Mouse (Mus musculus) heart, postnatal 10 days (tissue): Measurements from ENCODE around the gene Cdkn1b. TPM values are rescaled to one million over a fixed set of nuclear protein-coding genes. Genes with fewer than 3 reads are reported as not detected.

Experiments
- DNase-seq, 2 experiments: peaks; one replicate each; pipeline ENCODE4 v3.0.0; 2021
- intact Hi-C: fragments of 180-260 bp; cut with DNase I; formaldehyde crosslinking; loops from one replicate; pipeline ENCODE4 v1.15.1; 2025
- total RNA-seq, 2 experiments: library from RNA; stranded (reverse); gene quantifications; 2 replicates each; pipeline ENCODE4 v1.2.3; 2021

Gene Cdkn1b
- total RNA-seq, 2 experiments from 2014 or later = 45.1 to 53.5 TPM

DNA sequence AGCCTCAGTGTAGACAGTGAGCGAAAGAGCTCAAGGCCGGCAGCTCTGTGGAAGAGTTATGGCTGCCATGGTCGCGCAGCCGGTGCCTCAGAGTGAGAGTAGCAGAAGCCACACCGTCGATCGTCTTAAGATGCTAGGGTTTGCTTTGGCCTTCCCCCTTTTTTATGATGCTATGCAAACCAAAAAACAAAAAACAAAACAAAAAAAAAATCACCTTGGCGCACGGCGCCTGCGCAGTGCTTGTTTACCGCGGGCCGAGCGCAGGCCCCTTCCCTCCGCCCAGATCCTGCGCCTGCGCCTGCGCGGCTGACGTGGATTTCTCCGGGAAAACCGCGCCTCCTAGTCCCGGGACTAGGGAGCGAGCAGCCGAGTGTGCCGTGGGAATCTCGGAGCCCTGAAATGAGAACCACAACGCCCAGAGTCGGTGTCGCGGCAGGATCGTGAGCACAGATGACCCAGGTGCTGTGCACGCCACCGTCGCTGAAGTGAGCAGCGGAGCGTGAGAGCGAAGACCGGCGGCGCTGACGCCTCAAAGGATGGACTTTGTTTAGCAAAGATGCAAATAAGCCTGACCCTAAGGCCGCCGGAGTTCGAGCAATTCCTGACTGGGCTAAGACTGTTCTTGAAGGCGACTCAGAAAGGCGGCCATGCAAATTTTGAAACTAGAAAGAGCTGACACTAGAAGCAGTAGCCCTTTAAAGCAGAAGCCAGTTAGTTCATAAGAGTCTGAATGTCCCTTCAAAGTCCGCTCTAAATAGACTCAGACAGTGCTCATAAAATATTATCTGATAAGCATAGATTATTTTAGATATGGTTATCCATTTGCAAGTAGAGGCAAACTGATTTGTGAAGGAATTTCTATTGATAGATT lies 21.9 kb upstream of the Cdkn1b start, which contains the start of gene Gpr19:
Gene Gpr19, minus strand, starts transcription at position 484 of the 871 bp plus-strand sequence.
- DNase-seq = peak; percentile 93 to 95
- intact Hi-C loops = loop anchor here (1.0 to 2.0 kb wide), 2 partner anchors 22 to 48 kb away; partner anchors contain the start of gene Cdkn1b

DNA sequence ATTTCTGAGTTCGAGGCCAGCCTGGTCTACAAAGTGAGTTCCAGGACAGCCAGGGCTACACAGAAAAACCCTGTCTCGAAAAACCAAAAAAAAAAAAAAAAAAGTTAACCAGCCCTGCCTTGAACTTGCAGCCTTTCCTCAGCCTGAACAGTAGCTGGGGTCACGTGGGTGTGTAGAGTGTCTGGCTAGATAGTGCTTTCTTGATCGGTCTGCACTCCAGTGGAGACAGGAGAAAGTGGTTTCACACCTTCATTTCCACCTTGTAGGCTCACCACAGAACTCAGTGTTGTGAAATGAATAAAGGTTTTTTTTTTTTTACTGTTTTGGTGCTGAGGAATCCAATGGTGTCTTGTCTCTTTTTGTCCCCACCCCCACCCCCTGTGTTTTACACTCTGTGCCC lies 16.8 kb upstream of the Cdkn1b start:
- intact Hi-C loops = no loop called here

DNA sequence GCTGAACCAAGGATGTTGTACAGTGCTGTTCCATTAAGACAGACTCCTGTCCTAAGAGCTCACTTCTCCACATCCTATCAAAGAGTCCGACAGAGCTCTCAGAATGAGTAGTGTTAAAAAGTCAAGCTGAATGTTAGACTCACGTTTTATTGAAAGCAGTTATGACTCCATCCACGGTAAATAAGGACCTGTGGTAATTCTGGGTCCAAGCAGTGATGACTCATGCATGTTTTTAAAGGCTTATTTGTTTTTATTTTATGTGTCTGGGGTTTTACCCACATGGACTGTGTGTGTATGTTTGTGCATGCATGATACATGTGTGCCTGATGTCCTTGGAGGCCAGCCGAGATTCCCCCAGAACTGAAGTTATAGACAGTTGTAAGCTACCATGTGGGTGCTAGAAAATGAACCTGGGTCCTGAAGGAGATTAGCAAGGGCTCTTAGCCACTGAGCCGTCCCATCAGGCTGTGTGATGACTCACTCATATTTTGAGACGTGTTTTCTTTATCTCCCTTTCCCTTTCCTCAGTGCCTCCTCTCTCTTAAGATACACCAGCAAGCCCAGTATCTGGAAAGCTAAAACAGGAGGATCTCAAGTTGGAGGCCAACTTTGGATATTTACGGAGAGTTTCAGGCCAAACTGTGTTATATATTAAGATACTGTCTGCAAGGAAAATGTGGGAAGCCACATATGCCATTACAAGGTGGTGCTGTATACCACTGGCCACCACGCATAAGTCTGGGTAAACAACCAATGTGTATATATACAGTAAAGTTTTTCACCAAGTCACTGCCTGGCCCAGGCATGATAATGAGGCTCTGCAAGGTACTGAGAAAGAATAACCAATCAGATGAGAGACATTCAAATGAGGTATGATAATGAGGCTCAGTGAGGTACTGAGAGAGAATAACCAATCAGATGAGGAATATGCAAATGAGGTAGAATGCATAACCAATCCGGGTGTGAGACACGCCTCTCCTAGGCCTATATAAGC lies 16.0 kb upstream of the Cdkn1b start:
- intact Hi-C loops = no loop called here
- DNase-seq = no peak

More for the DNA sequence above, 16.8 kb upstream of the Cdkn1b start:
- no peak for DNase-seq

DNA sequence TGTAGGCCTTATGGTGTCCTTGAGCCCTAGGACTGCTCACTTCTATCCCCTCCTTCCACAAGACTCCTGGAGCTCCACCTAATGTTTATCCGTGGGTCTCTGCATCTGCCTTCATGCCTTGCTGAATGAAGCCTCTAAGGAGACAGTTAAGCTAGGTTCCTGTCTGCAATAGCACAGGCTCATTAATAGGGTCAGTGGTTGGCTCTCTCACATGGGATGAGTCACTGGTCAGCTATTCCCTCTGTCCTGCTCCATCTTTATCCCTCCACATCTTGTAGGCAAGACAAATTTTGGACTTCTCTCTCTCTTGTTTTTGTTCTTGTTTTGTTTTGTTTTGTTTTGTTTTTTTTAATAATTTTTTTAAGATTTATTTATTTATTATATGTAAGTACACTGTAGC lies 14.4 kb upstream of the Cdkn1b start:
- DNase-seq = no peak
- intact Hi-C loops = no loop called here

DNA sequence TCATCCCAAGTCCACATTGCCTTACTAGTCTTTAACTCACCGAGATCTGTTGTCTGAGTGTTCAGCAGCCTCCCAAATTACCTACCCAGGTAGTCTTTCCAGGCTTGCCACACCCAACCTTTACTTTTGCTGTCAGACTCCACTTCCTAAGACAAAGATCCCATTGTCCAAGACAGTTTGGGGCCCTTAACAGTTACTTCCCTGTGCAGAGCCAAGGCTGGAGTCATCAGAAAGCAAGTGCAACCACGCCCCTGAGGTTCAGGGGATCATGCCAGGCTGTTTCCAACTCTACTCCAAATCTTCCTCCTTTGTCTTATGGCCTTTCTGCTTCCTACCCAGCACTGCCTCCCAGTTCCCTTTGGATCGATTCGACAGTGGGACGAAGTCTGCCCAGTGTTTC lies 5.7 kb upstream of the Cdkn1b start:
- intact Hi-C loops = no loop called here
- no peak for DNase-seq

DNA sequence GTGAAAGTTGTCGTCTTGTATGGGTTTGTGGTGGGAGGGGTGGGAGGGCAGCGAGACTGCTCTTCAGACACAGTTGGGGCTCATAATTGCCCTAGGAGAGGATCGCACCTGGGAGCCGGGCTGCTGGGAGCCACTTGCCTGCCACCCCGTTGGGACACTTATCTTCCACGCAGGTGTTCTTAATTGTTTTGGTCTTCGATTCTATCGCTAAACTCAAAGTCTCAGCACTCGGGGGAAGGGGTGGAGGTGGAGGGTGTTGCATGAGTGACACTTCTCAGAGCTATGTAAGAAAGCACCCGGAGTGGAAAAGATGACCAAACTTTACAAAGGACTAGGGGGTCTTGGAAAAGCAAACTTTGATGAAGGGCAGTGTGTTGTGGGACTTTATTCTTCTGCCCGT lies 3.6 kb upstream of the Cdkn1b start:
- DNase-seq = peak in 1 of 2 experiments; percentile 64
- intact Hi-C loops = no loop called here

DNA sequence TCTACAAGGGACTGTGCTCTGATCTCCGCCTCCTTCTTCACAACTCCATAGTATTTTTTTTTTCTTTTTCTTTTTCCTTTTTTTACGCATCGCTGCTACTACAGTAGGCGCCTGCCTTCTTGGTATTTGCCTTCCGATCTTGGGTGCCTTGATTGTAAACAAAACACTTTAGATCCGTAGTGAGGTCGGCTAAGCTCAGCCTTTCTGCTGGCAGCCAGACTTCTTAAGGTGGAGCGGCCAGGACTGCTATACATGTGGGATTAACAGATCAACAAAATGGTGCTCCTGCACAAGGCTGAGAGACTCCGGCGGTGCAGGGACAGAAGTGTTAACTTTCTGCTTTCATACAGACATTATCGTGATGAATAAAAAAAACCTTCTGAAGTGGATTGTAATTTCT lies 3.1 kb upstream of the Cdkn1b start:
- peak; percentile 81 to 83 for DNase-seq
- intact Hi-C loops = no loop called here

DNA sequence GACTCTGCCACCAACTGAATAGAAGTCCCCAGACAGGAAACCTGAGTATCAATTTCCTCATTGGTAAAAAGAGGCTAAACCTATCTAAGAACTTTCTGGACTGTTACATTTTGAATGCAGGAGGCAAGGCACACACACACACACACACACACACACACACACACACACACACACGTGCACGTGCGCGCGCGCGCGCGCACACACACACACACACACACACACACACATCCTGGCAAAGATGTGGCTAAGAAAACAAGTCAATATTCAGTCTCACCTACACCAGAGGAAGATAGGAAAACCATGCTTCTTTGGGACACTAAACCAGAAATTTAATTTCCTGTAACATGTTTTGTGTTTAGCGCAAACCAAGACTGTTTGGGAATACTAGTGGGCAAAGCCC lies 1.4 kb upstream of the Cdkn1b start:
- intact Hi-C loops = no loop called here

DNA sequence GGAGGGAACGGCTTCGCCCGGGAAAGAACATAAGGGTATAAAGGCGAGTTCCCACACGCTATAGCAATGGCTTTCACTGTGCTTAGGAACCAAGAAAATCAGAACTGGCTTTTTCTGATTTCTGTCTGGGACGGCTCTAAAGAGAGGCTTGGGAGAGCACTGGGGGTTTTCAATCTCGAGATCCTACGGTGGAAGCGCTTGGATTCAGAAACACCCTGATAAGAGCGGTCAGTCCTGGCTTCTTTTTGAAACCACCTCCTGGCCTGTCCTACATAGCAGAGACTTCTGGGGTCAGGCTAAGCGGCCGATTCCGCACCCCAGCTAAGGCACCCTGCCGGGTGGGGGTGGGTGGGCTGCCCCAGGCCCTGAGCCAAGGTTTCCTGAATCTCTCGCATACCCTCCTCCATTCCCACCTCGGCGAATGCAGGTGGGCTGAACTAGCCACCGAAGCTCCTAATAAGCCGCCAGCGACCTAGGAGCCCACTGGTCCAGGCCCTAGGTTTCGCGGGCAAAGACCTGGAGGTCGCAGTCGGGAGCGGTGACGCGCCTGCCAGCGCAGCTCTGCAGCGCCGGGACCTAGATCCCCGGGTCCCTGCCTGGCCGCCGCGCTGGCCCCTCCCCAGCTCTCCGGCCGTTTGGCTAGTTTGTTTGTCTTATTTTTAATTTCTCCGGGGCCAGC lies 551 bp upstream of the Cdkn1b start:
- intact Hi-C loops = loop anchor here (1.0 to 5.0 kb wide), 6 partner anchors 9 to 1628 kb away; partner anchors contain the start of genes Dusp16 and Gpr19
- no peak for DNase-seq

More for the DNA sequence above, 1.4 kb upstream of the Cdkn1b start:
- DNase-seq = no peak

DNA sequence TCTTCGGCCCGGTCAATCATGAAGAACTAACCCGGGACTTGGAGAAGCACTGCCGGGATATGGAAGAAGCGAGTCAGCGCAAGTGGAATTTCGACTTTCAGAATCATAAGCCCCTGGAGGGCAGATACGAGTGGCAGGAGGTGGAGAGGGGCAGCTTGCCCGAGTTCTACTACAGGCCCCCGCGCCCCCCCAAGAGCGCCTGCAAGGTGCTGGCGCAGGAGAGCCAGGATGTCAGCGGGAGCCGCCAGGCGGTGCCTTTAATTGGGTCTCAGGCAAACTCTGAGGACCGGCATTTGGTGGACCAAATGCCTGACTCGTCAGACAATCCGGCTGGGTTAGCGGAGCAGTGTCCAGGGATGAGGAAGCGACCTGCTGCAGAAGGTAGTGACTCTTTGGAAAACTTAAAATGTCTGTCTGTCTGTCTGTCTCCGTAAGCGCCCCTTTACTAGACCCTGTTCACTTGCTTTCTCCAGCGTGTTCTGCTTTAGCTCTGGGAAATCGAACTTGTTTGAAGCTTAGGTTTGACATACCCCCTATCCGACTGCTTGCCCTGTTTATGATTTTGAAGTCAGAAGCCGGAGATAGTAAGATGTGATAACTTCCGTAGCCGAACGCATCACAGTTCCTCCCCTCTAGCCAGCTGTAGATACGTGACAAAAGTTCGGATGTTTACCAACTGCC lies 953 bp downstream of the Cdkn1b start:
- intact Hi-C loops = loop anchor here (2.0 to 5.0 kb wide), 4 partner anchors 26 to 1626 kb away; partner anchors contain the start of gene Dusp16
- DNase-seq = peak; percentile 71 to 75

DNA sequence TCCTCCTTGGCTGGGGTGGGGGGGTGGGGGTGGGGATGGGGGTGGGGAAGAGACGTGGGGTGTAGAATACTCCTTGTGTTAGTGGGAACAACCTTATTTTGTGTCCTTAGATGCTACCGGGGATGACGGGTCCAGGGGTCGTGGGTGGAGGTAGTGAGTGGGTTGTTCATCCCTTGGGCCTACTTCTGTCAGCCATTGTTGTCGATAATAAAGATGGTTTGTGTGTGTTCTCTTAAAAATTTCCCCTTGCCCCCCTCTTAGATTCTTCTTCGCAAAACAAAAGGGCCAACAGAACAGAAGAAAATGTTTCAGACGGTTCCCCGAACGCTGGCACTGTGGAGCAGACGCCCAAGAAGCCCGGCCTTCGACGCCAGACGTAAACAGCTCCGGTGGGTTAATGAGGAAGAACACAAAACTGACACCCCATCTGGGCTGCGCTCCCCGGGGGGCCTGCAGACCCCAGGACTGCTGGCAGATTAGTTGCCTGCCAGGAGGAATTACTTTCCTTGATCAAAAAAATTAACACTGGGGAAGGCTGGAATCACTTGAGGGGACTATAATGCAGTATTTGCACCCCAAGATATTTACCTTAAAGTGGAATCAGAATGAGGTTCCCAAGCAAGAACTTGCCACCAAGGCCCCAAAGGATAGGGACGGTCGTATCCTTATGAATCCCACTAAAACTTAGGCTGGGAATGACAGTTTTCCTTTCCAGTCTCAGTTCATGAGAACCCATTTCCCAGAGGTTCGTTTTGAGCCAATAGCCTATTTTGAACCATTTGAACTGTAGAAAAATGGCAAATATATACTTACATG lies 1.7 kb downstream of the Cdkn1b start:
- DNase-seq = peak in 1 of 2 experiments; percentile 38
- intact Hi-C loops = loop anchor here (2.0 to 5.0 kb wide), 4 partner anchors 25 to 1625 kb away; partner anchors contain the start of gene Dusp16

DNA sequence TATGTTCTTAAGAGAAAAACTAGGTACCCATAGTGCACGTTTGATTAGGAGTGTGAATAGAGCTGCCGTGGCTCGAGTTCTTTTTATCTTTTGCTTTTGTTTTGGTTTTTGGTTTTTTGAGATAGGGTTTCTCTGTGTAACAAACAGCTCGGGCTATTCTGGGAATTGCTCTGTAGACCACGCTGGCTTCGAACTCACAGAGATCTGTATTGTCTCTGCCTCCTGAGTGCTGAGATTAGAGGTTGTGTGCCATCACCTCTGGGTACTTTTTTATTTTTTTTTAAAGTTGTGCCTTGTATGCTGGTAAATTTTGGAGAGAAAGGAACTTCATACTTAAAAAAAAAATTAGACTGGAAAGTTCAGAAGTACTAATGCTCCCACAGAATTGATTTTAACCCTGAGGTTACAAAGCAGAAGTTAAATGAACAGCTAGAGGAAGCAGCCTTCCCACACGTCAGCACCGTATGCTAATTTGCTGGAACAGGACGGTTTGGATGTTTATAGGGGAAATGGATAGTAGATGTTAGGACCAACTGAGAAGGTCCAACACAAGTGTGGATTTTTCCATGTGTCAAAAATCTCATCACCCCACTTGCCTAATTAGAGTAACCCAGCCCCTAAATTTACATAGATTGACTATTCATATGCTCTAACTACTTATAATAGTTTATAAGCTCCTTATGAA lies 2.5 kb downstream of the Cdkn1b start:
- intact Hi-C loops = loop anchor here (5.0 kb wide), 1 partner anchor 1625 kb away; no protein-coding TSS in a partner anchor
- DNase-seq = no peak

DNA sequence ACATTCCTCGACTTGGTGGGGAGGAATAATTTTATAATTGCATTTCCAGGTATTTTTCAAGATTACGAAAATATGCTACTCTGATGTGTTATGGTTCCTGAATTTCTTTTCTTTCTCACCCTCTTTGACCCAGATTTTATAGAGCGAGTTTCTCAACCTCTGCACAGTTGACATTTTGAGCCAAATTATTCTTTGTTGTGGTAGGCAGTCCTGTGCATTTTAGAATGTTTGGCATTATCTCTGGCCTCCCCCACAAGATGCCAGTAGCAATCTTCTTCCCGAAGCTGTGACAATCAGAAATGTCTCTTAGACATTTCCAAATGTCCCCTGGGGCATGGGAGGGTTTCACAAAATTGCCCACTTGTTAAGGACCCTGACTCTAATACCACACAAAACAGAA lies 3.5 kb downstream of the Cdkn1b start:
- no peak for DNase-seq
- intact Hi-C loops = loop anchor here (5.0 kb wide), 1 partner anchor 1624 kb away; no protein-coding TSS in a partner anchor

DNA sequence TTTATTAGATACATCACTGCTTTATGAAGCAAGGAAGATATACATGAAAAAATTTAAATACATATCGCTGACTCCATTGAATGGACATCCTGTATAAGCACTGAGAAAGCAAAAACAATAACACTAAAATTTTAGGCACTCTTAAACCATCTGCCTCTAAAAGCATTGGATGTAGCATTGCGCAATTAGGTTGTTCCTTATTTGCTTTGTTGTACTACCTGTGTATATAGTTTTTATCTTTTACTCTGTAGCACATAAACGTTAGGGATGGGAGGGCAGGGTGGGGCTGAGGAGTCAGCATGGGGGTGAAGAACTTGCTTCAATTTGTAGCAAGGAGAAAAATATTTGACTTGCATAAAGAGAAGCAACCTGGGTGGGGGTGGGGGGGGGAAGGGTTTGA lies 4.1 kb downstream of the Cdkn1b start:
- intact Hi-C loops = loop anchor here (5.0 kb wide), 1 partner anchor 1623 kb away; no protein-coding TSS in a partner anchor
- no peak for DNase-seq

DNA sequence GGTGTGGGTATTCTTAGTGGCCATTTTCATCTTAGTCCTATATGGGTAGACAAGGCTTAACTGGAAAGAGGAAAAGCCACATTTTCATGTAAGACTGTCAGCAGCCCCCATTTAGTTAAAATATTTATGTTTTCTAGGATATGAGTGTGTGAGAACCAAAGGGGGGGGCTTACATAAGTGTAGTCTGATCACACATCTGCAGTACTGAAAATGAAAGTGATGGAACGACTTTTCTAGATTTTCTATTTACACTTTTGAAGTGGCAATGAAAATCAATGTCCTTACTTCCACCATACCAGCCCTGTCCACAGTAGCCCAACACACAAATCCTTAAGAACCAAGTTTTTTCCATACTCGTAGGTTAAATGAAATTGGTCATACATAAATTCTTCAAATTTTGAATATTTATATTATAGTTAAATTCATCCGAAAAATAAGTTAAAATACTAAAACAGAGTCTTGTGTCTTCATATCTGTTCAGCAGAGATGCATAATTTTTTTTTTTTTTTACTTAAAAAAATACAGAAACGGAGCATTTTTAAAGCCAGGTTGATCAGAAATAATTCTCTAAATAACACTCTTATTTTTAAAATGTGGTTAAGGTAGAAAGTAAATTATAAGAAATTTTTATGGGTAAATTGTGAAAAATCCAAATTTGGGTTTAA lies 5.6 kb downstream of the Cdkn1b start:
- DNase-seq = no peak
- intact Hi-C loops = no loop called here

DNA sequence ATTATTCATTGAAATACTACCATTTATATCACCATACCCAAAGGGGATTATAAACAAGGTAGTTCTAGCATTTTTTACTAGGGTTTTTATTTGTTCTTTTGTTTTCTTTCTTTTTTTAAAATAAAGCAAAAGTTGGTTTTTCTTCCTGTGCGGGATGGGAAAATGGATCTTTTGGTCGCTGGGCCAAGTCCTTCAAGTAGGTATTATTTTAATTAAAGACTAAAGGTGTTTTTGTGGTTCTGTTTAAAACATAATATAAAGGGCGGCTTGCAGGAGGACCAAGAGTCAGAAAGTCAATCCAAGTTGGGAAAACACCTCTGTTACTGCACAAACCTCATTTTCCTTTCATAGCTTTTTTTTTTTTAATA lies 6.1 kb downstream of the Cdkn1b start:
- no peak for DNase-seq
- intact Hi-C loops = no loop called here

DNA sequence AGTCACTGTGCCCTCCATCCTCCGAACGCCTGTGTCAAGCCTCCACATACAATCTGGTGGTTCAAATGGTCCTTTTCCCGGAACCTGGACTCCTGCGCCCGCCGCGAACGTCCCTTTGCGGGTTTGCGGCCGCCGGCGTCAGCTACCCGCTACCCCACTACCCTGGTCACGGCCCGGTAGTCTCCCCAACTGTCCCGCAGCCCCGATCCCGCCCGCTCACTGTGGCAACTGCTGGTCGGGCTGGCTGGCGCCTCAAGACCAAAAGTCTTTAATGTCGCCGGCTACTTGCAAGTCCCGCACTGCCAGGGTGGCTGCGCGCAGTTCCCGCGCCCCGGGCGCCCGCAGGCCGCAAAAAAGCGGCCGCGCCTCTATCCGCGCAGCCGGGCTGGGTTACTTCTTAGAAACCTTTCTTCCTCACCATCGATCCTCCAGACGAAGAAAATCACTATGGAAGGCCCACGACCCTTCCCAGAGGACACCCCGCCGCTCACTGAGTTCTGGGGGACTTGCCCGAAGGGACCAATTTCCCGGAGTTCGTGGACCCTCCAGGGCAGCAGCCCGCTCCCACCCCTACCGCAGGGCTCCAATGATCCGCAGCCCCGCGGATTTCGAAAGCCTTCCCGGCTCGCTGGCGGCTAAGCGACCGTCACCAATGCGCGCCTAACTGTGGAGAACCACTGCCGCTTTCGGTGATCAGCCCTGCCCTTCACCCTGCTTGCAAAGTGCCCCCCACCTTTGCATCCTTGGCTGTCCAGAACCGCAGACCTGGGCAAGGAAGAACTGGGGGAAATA lies 6.8 kb downstream of the Cdkn1b start:
- intact Hi-C loops = no loop called here

More for the DNA sequence above, 6.8 kb downstream of the Cdkn1b start:
- peak; percentile 76 to 80 for DNase-seq
